Mouse (Mus musculus) T-cell, adult 2 months (primary cell): ENCODE measurements around the gene Ptch2.

Experiments used
- DNase-seq: peaks from one replicate; pipeline ENCODE4 v3.0.0; 2022; ENCODE audit warnings: low spot score

Ptch2 gene

DNA sequence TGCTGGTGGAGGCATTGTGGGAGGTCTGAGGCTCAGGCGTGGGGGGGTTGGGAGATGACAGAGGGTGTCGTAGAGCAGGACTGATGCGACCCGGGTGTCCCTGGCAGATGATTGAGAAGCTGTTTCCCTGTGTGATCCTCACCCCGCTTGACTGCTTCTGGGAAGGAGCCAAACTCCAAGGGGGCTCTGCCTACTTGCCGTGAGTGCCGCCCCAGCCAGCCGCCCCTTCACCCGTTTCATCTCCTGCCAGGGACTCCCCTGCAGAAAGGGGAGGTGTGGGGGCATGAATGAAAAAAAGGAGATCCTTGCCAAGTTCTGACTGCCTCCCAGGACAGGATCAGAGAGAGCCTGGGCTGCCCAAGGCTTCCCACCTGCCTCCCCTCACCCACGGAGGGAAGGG is 9.3 kb downstream of the Ptch2 start:
- DNase-seq, result no peak

DNA sequence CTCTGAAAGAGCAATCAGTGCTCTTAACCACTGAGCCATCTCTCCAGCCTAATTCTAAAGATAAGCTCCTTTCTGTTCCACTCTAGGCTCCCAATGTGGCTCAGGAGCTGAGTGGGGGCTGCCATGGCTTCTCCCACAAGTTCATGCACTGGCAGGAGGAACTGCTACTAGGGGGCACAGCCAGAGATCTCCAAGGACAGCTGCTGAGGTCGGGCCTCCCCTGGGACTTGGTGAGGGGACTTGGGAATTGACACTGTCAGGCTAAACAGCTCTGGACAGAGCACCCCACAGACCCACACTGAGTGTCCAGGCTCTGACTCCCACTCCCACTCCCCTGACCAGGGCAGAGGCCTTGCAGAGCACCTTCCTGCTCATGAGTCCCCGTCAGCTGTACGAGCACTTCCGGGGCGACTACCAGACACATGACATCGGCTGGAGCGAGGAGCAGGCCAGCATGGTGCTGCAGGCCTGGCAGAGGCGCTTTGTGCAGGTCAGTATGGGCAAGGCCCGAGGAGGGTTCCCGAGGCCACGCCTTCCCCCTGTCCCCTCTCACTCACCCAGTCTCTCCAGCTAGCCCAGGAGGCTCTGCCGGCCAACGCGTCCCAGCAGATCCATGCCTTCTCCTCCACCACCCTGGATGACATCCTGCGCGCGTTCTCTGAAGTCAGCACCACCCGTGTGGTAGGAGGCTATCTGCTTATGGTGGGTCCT is 12.1 kb downstream of the Ptch2 start:
- no peak for DNase-seq

DNA sequence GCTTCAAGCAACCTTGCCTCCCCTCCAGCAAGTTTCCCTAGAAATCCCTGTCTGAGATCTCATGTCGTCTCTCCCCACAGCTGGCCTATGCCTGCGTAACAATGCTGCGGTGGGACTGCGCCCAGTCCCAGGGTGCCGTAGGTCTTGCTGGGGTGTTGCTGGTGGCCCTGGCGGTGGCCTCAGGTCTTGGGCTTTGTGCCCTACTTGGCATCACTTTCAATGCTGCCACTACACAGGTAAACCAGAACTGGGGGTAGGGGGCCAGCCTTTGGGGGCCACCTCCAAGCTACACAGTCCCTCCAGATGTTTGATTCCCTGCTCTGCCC is 12.6 kb downstream of the Ptch2 start:
- no peak for DNase-seq

DNA sequence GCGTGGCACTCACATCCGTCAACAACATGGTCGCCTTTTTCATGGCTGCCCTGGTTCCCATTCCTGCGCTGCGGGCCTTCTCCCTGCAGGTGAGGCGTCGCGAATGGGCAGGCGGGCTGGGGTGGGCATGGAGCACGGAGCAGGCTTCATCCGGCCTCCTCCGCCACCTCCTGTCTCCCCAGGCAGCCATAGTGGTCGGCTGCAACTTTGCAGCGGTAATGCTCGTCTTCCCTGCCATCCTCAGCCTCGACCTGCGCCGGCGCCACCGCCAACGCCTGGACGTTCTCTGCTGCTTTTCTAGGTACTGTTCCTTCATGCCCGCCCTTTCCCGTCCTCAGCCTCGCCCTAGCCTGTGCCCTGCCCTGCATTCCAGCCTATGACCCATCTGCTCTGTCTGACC is 13.5 kb downstream of the Ptch2 start:
- DNase-seq, result no peak

DNA sequence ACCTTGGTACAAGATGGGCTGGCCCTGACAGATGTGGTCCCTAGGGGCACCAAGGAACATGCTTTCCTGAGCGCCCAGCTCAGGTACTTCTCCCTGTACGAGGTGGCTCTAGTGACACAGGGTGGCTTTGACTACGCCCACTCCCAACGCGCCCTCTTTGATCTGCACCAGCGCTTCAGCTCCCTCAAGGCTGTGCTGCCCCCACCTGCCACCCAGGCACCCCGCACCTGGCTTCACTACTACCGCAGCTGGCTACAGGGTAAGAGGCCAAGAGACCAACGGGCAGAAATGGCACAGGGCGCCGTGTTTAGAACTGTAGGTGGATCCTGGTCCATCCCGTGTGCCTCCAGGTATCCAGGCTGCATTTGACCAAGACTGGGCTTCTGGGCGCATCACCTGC is 14.4 kb downstream of the Ptch2 start:
- DNase-seq, result no peak

DNA sequence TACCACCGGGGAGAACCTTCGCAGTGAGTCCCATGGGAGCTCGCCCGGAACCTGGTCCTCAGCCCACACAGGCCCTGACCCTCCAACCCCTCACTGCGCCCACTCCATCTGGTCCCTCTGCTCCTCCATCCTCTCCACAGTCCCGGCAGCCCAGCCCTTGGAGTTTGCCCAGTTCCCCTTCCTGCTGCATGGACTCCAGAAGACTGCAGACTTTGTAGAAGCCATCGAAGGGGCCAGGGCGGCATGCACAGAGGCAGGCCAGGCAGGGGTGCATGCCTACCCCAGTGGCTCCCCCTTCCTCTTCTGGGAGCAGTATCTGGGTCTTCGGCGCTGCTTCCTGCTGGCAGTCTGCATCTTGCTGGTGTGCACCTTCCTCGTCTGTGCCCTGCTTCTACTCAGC is 15.1 kb downstream of the Ptch2 start:
- DNase-seq, result no peak

DNA sequence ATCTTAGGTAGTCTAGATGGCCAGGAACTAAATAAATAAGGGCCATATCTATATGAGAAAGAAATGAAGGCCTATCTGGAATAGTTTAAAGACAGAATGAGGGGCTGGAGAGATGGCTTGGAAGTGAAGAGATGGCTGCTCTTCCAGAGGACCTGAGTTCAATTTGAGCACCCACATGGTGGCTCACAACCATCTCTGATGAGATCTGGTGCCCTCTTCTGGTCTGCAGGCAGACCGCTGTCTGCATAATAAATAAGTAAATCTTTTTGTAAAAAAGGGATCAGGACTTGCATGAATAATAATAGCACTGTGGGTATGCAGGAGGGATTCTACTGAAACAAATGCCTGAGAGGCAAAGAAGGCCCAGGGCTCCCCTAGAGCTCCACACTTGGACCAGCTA is 17.4 kb downstream of the Ptch2 start:
- DNase-seq, result no peak

DNA sequence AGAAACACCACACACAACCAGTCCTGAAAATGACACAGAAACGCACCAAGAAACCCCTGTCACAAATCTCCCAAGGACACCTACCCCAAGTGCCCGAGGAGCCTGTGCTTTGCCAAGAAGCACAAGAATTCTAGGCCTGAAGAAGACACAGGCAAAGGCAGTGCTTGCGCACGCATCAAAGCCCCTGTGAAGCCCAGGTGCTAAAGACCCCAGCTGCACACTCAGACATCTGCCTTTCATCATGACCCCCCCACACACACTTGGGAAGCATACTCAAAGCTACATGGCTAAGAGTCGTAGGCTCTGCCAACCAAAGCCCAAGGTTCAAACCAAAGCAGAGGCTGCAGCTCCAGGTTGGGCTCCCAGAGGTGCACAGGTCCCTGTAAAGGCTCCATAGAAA is 19.7 kb downstream of the Ptch2 start:
- DNase-seq, result no peak

DNA sequence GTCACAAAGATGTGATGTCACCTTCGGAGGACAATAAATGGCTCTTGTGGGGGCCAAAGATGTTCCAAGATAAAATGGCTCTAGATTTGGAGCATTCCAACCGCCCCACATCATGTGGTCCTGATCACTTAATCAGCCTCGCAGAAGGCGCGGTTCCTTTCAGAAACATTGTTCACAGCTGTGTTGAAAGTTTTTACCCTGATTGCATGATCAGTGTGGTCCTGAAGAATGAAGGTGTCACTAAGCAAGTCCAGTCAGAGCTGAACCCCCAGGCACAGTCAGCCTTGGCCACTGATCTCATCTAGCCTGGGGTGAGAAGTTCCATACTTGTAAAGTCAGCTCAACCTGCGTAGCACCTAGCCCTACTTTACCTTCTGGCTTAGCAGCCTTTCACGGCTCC is 22.1 kb downstream of the Ptch2 start:
- DNase-seq, result no peak

DNA sequence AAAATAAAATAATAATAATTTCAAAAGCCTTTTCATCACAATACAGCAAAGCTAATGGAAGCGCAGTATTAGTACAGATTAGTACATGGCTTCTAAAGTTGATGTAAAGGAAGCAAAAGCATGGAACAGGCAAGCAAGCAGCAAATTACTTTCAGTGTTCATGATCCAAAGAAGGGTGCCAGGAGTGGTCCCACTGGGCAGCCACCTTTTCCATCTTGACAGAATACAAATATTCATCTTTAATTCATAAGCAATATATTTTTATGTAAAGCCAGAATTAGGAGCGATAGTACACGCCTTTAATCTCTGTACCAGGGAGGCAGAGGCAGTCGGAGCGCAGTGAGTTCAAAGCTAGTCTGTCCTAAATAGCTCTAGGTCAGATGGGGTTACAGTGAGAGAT is 23.8 kb downstream of the Ptch2 start:
- no peak for DNase-seq

DNA sequence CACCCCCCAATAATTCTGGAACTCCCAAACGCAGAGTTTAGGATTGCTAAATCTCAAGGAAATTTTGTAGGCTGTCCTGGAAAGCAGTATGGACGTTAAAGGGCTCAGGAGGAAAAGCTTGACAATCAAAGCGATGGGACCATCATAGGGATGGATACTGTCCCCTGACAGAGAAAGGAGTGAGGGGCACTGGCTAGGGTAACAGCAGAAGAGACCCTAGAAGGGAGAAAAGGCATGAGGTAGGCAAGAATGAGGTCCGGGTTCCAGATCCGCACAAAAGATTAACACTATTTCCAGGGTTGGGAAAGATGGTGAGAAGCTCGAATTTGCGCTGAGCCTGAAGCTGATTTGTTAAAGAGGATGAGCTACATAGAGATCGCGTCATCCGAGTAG is 24.2 kb downstream of the Ptch2 start:
- DNase-seq, result no peak

DNA sequence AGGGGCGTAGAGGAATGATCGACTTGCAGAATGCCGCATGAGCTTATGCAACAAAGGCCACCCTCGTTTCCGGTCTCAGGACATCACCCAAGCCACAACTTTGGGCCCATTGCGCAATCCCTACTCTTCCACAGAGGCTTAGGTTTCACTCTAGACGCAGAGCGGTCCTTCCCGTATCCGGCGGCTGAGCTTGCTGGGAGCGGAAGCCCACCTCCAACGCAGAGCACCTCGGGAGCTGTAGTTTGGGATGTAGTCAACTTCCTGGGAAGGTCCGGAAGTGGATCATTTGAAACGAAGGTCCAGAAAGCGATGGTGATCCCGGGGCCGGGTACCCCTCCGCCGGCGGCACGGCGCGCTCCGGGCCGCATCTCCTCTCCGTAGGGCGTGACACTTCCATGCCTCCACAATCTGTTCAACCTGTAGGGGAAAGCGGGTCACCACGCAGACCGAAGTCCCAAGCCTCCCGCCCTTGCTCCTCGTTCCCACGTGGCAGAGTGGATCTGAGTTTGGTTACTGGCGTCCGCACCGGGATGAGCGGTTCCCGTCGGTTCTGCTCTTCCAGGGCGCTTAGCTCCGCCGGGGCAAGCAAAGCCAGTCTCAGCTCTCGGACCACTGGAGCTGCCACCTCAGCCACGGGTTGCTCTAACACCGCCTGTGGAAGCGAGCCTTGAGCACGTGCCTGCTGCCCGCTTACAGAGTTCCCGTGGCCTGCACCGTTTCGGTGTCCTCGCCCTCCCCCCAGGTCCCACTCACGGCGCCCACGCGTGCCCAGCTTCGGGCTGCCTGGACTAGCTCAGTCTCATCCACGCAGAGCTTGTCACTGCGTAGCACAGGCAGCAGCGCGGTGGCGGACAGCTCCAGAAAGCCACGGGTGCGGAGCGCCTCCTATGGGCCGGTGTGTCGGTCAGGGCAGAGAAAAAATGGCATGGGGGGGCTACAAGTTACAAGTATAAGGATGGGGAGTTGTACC is 24.9 kb downstream of the Ptch2 start:
- DNase-seq, result peak; percentile 88

DNA sequence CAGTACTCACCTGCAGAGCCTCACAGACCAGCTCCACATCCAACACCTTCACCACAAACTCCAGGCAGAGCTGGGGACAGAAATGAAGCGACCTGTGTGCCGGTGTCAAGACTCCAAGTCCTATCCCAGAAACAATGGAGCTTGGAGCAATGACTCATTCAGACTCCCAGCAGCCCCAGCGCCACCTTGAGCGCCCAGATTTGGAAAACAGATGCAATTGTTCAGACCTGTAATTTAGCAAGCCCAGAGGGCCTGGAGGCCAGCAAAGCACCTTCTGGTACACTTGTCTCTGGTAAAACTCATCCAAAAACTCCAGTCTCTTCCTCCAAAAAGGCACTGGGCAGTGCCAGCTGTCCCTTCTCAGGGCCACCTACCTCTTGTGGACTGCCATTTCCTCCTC is 26.3 kb downstream of the Ptch2 start:
- DNase-seq, result no peak

DNA sequence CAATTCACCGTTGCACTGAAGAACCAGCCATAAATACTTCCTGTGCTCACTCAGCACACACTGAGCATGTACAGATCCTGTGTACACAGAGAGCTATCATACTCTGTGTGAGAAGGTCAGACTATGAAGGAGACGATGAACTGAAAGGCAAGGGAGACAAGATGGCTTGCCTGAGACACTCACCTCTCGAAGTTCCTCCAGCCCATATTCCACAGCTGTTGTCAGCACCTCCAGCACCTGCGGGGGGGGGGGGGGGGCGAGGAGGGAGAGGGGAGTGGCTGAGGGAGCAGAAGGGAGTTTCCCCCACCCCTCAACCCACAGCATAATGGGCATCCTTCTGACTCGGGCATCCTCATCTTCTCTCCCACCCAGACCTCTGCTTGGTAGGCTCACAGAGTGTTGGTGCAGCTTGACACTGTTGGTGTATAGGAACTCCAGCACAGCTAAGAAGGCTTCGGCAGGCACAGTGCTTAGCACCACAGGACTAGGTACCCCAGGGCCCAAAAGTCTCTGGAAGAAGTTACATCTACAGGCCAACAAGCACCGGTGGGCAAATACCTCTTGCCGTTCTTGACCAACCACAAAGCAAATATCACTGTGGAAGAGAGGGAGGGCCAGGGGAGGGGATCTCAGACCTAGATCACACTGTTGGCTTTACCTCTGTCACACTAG is 27.8 kb downstream of the Ptch2 start:
- no peak for DNase-seq

DNA sequence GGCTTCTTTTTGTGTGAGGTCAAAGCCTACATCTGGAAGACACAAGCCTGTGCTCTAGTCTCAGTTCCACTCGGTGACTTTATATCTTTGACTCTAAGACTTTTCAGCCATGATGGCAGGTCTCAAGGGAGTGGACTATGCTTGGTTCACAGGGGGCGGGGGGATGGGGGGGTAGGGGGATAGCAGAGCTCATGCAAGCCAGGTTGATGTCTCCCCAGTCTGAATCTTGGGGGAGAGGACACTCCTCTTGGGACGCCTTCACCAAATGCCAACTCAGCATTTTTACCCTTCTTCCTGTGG is 28.3 kb downstream of the Ptch2 start:
- no peak for DNase-seq

DNA sequence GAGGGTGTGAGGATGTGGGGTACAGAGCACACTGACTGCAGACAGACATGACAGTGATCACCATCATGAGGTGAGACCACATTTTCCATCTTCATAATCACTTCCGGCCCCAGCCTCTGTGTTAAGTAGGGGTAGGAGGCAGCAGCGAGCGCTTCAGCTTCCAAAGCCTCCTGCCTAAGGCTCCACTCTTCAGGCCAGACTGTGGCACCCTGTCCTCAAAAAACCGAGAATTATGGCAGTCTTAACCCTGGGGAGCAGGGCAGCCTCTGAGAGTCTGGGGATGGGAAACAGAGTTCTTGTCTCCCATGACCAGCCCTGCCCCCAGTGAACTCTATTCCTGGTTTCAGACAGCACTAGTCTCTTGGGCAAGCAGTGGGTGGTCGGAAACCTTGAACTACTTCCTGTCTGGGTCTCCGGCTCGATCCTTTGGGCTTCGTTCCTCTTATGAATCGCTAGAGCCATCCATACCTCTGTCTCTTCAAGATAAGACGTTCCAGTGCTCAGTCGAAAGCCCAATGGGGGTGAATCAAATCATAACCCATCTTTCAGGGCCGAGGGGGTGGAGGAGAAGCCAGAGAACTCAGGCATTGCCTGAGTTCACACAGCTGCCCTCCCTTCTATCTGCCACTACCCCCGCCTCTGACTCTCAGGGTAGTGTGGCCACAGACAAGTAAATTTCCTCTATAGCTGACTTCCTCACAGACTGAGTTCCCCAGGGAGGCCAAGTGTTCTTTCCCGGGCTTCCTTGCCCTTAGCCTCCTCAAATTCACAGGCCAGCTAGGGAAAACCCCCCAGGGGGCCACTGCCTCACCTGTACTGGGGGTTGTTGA is 28.9 kb downstream of the Ptch2 start:
- peak; percentile 89 for DNase-seq

DNA sequence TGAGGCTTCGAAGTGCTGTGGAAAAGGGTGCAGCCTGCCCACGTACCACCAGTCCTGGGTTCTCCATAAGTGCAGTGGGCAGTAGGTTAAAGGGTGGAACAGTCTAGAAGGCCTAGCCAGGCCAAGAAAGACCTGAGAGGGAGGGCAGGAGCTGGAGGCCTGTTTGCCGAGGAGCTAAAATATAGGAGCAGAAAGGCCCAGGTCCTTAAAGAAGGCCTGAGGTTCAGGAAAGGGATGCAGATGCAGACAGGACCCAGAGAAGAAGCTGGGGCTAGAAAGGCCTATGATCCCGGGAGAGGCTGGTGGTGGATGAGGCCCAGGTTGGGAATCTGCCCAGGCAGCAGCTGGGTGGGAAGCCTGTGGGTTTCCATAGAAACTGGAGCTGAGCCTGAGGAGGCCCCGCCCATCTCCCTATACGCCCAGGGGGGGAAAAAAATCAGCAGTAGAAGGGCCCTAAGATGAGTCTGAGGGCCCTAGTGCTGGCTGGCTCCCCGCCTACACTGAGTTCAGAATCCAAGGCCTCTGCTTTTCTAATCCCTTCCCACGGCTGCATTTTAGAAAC is 29.6 kb downstream of the Ptch2 start, which contains the start of gene Btbd19:
Gene Btbd19, minus strand, starts transcription at position 378 of the 562 bp plus-strand sequence.
- DNase-seq, result no peak

DNA sequence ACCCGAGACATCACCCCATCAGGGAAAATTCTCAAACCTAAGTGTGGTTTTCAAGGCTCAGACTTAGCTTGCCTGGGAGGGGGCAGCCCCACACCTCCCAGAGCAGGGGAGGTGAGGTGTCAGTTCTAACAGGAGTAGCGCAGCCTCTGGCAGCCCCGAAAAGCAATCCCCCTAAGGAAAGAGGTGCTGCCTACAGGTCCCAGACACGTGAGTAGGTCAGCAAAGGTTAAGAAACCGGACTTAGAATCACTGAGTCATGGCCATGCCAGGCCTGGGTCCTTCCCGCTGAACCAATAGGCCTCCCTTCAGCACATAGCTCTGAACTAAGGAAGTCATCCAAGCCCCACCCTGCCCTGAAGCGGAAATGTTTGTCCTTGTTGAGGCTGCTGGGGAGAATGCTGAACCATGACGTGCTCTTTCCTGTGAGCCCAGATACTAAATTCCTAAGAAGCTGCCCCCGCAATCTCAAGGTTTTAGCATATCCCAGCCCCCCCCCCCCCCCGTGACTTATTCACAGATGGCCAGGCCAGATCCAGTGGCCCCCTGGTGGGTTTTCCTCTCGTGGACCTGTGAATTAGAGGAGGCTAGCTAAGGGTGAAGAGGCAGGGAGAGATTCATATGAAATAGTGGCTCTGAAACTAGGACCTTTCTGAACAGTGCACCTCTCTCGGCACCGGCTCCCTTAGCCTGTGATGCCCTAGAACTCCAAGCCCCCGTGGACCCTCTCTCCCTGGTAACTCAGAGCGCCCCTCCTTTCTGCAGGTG is 30.2 kb downstream of the Ptch2 start:
- DNase-seq, result peak; percentile 78

DNA sequence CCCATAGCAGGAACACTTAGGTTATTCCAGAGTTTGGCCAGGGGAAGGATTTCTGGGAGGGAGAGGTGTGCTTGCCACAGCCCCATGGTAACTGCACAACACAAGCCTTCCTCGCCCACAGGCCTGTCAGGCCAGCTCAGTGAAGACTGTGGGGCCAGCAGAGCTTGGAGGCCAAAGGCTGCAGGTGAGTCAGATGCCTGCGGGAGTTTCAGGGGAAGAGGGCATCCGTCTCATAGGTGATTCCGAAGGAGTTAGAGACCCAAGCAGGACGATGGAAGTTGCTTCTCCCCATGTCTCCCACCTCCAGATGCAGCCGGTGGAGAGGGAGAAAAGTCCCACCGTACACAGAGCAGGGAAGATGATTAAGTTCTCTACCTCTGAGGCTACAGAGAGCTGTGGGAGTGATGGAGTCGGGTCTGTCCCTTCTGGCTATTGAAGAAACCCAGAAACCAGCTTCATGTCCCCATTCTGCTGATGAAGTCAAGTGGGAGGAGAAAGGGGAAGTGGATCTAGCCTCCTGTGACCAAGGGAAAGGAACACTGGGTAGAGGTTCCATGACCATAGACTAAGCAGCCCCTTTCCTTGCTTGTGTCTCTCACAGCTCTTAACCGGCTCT is 30.9 kb downstream of the Ptch2 start, which contains the start of gene Tctex1d4:
Gene Tctex1d4, plus strand, starts transcription at position 120 of the 616 bp plus-strand sequence.
- DNase-seq, result no peak

DNA sequence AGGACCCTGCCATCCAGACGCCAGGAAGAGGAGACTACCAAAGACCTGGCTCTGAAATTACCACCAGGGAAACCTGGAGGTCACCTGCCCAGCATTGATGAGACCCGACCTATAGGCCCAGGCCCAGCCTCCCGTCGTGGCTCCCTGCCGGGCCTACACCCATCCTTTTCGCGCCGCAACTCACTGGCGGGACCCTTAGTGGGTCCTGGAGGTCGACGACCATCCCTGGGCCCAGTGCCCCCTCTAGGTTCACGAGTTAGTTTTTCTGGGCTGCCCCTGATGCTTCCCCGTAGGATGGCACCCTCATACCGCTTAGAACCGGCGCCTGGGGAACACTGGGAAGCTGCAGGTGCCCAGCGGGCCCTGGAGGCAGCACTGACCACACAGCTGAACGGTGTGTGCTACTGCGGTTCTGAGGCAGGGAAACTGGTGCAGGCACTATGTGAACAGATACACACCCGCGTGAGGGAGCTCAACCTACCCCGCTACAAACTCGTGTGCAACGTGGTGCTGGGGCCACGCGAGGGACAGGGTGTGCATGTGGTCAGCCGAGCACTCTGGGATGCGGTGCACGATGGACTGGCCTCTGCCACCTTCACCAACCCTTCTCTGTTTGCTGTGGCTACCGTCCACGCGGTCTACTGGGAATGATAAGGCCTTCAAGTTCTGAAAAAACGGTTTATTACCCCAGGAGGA is 32.3 kb downstream of the Ptch2 start:
- no peak for DNase-seq
